Mouse (Mus musculus): ENCODE results near the gene Dpyd. TPM values are rescaled to one million over a fixed set of nuclear protein-coding genes. Genes with fewer than 3 reads are reported as not detected.

Dpyd gene
- polyA plus RNA-seq, 1 experiment from 2014 or later, result 3.6 TPM

DNA sequence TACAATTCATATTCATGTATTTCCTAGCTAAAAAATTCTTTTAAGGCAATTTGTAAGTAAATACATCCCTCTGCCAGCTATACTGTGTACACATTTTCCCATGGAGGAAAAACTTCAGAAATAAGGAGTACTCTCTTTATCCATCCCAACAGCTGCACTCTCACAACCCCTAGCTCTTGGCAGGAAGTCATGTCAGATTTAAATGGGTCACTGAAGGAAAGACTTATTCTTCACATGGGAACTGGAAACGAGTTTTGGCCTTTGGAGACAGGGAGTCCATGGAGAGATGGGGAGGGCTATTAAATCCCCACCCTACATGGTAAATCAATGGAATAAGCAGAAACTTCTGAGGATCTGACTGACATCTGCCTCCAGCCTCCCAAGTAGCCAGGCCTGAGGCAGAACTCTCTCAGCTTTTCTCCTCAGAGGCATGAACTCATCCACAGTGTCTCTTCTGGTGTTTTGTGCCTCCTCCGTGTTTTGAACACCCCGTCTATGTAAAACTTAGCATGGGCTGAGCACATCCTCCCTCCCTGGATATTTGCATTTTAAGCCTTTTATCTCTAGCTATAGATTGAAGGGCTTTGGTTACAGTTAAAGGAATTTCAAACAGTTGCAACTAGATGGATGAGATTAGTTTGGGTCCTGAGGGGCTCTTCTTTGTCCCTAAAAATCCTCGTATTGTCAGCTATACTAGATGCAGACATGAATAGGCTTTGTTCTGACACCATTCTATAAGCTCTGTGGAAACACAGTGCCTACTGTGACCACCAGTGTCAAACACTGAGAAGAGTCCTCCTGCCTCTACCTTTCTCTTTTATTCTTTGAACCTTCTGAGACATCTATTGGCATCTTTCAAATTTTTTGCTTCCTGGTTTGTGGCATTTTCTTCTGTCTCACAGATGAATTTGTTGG, 288.9 kb downstream of the Dpyd start:
- no peaks in the 10 kb centered on the region for H3K4me1 ChIP-seq (ENCODE audit: control insufficient read depth, insufficient read depth, low read length)
- H3K27ac ChIP-seq (ENCODE audit: low read depth, low read length), result no peak overlapping the region
- H3K9ac ChIP-seq (ENCODE audit: low read depth, low read length), result no peak overlapping the region
- no peaks in the 10 kb centered on the region for H3K9me3 ChIP-seq (ENCODE audit: control insufficient read depth, low read length)
- no peak overlapping the region for H3K4me3 ChIP-seq (ENCODE audit: low read length)
- no peak overlapping the region for H3K4me2 ChIP-seq (replicated peaks; ENCODE audit: low read depth, low read length)
- no peak for ATAC-seq (ENCODE audit: low FRiP score, low TSS enrichment)
- H3K27me3 ChIP-seq (ENCODE audit: control insufficient read depth, insufficient read depth, low read length), result no peaks in the 10 kb centered on the region
- WGBS, result 43% methylated on average over 4 of the region's 4 CpGs
- no peaks in the 10 kb centered on the region for H3K36me3 ChIP-seq (ENCODE audit: control insufficient read depth, insufficient read depth, low read length)

DNA sequence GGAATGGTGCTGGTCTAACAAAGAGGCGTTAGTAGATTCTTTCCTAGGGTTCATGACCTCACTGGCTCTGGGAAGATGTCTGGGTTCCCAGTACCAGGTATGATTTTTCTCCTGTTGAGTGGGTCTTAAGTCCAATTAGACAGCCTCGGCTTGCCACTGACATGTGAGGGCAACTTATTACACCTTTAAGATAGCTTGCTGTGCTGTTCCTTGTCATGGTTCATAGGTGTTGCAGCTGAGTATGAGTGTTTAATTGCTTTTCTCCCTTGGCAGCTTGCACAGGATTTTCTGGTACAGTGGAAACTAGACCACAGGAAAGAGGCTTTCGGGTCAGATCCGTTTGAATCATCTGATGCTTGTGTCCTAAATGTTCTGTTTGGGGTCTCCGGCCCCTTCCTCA, 290.8 kb downstream of the Dpyd start:
- Histone ChIP-seq H3K9ac (ENCODE audit: low read depth, low read length) (no peak overlapping the region), H3K27ac (ENCODE audit: low read depth, low read length) (no peak overlapping the region), H3K4me2 (replicated peaks; ENCODE audit: low read depth, low read length) (no peak overlapping the region), H3K9me3 (ENCODE audit: control insufficient read depth, low read length) (no peaks in the 10 kb centered on the region), H3K36me3 (ENCODE audit: control insufficient read depth, insufficient read depth, low read length) (no peaks in the 10 kb centered on the region), H3K27me3 (ENCODE audit: control insufficient read depth, insufficient read depth, low read length) (no peaks in the 10 kb centered on the region), H3K4me1 (ENCODE audit: control insufficient read depth, insufficient read depth, low read length) (no peaks in the 10 kb centered on the region), H3K4me3 (ENCODE audit: low read length) (no peak overlapping the region)
- no peak for ATAC-seq (ENCODE audit: low FRiP score, low TSS enrichment)
- 88% methylated on average over 5 of the region's 5 CpGs for WGBS

DNA sequence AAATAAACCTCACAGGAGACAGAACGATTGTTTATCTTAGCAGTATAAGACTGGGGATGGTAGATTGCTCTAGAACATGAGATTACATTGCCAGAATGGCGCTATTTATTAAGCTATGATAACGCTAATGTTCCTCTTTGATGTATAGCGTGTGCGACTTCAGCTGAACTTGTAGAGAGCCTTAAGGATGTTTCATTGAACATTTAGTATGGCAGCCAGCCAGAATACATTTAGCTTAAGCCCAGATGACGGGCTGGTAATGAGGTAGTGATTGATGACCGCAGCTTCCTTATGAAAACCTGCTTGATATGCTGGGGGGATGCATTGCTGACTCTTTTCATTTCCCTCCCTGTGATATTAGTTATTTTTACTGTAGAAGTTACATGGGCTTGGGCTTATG, 293.5 kb downstream of the Dpyd start:
- Histone ChIP-seq H3K4me2 (replicated peaks; ENCODE audit: low read depth, low read length) (no peak overlapping the region), H3K4me1 (ENCODE audit: control insufficient read depth, insufficient read depth, low read length) (no peaks in the 10 kb centered on the region), H3K4me3 (ENCODE audit: low read length) (no peak overlapping the region), H3K9ac (ENCODE audit: low read depth, low read length) (no peak overlapping the region), H3K9me3 (ENCODE audit: control insufficient read depth, low read length) (no peaks in the 10 kb centered on the region), H3K27me3 (ENCODE audit: control insufficient read depth, insufficient read depth, low read length) (no peaks in the 10 kb centered on the region), H3K27ac (ENCODE audit: low read depth, low read length) (no peak overlapping the region), H3K36me3 (ENCODE audit: control insufficient read depth, insufficient read depth, low read length) (no peaks in the 10 kb centered on the region)
- peak; percentile 76 for ATAC-seq (ENCODE audit: low FRiP score, low TSS enrichment)
- WGBS, result 46% methylated on average over 7 of the region's 7 CpGs

DNA sequence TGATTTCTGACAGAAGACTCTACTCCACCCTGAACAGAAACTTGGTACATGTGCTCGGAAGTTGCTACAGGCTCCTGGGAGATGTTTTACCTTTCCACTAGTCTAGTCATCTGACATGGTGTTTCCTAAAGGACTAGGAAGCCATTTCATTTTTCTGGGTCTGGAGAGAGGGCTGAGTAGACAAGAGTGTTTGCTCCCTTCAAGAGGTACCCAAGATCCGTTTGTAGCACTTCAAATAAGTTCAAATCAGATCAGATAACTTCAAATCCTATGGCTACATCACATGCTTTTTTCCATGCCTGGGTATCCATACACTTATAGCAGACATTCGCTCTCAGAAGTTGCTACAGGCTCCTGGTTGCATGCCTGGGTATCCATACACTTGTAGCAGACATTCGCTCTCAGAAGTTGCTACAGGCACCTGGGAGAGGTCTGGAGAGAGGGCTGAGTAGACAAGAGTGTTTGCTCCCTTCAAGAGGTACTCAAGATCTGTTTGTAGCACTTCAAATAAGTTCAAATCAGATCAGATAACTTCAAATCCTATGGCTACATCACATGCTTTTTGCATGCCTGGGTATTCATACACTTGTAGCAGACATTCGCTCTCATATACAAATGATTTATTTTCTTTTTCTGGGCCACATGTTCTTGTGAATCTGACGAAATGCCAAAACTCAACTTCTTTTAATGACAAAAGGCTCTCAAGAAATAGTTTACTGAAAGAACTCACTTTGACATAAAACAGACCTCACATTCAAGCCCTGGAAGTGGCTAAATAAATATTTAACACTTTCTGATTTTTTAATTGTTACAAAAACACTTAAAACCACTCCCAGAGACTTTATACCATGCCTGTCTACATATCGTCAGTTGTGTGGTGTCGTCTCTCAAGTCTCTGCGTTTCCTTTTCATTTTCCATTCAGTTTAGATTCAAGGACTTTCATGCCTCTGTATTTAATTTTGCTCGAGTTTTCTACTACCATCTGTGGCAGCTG, 307.5 kb downstream of the Dpyd start:
- no peak overlapping the region for H3K4me2 ChIP-seq (replicated peaks; ENCODE audit: low read depth, low read length)
- no peaks in the 10 kb centered on the region for H3K4me1 ChIP-seq (ENCODE audit: control insufficient read depth, insufficient read depth, low read length)
- ATAC-seq (ENCODE audit: low FRiP score, low TSS enrichment), result no peak
- no peak overlapping the region for H3K4me3 ChIP-seq (ENCODE audit: low read length)
- no peak overlapping the region for H3K9ac ChIP-seq (ENCODE audit: low read depth, low read length)
- H3K27me3 ChIP-seq (ENCODE audit: control insufficient read depth, insufficient read depth, low read length), result no peaks in the 10 kb centered on the region
- H3K36me3 ChIP-seq (ENCODE audit: control insufficient read depth, insufficient read depth, low read length), result no peaks in the 10 kb centered on the region
- no peaks in the 10 kb centered on the region for H3K9me3 ChIP-seq (ENCODE audit: control insufficient read depth, low read length)
- 74% methylated on average over 10 of the region's 10 CpGs for WGBS
- no peak overlapping the region for H3K27ac ChIP-seq (ENCODE audit: low read depth, low read length)

DNA sequence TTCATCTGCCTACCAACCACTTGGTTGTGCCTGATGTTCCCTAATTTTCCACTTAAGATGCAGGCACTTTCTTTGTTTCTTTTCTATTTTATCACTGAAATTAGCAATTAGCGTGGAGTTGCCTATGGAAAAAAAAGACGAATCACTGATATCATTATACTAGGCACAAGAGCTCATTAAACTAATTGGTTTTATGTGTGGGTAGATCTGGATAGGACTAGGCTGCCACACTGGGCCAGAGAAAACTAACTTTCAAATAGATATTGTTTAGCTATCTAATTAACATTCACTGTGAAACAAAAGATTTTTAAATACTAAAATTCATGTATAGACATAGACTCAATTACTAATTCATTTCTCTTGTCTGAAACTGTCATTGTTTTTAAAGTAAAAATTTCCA, 313.9 kb downstream of the Dpyd start:
- ATAC-seq (ENCODE audit: low FRiP score, low TSS enrichment), result no peak
- no peak overlapping the region for H3K27ac ChIP-seq (ENCODE audit: low read depth, low read length)
- H3K4me2 ChIP-seq (replicated peaks; ENCODE audit: low read depth, low read length), result no peak overlapping the region
- no peak overlapping the region for H3K9ac ChIP-seq (ENCODE audit: low read depth, low read length)
- no peak overlapping the region for H3K4me3 ChIP-seq (ENCODE audit: low read length)
- H3K36me3 ChIP-seq (ENCODE audit: control insufficient read depth, insufficient read depth, low read length), result no peaks in the 10 kb centered on the region
- 86% methylated on average over 2 of the region's 2 CpGs for WGBS
- H3K27me3 ChIP-seq (ENCODE audit: control insufficient read depth, insufficient read depth, low read length), result no peaks in the 10 kb centered on the region
- H3K9me3 ChIP-seq (ENCODE audit: control insufficient read depth, low read length), result no peaks in the 10 kb centered on the region
- no peaks in the 10 kb centered on the region for H3K4me1 ChIP-seq (ENCODE audit: control insufficient read depth, insufficient read depth, low read length)

DNA sequence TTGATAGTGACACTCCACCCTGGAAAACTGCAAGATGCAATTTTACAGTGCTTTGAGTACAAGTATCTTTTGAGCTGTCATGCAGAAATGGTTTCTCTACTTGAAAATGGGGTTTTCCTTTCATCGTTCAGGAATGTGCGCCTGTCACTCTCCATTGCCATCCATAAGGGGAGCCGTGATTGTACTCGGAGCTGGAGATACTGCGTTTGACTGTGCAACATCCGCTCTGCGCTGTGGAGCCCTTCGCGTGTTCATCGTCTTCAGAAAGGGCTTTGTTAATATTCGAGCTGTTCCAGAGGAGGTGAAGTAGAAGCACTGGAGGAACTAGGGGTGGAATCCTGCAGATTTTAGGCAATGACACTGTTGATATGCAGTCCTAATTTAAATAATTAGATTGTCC, 337.1 kb downstream of the Dpyd start:
- no peak overlapping the region for H3K9ac ChIP-seq (ENCODE audit: low read depth, low read length)
- H3K27ac ChIP-seq (ENCODE audit: low read depth, low read length), result no peak overlapping the region
- 87% methylated on average over 11 of the region's 11 CpGs for WGBS
- H3K4me3 ChIP-seq (ENCODE audit: low read length), result no peak overlapping the region
- no peaks in the 10 kb centered on the region for H3K27me3 ChIP-seq (ENCODE audit: control insufficient read depth, insufficient read depth, low read length)
- no peak for ATAC-seq (ENCODE audit: low FRiP score, low TSS enrichment)
- H3K36me3 ChIP-seq (ENCODE audit: control insufficient read depth, insufficient read depth, low read length), result no peaks in the 10 kb centered on the region
- no peaks in the 10 kb centered on the region for H3K9me3 ChIP-seq (ENCODE audit: control insufficient read depth, low read length)
- H3K4me2 ChIP-seq (replicated peaks; ENCODE audit: low read depth, low read length), result no peak overlapping the region
- no peaks in the 10 kb centered on the region for H3K4me1 ChIP-seq (ENCODE audit: control insufficient read depth, insufficient read depth, low read length)

DNA sequence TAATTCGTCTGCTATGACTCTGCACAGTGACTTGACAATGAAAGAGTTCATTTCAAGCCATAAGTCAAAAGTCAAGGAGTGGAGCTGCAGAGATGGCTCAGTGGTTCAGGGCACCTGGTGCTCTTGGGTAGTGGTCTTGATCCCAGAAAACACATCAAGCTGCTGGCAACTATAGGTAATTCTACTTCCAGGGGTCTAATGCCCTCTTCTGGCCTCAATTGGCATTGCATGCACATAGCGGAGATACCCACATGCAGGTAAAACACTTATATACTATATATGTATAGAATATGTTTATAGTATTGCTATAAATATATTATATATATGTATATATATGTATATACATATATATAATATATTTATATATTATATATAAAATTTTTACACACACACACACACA, 429.4 kb downstream of the Dpyd start:
- H3K27me3 ChIP-seq (ENCODE audit: control insufficient read depth, insufficient read depth, low read length), result no peaks in the 10 kb centered on the region
- no peak overlapping the region for H3K9ac ChIP-seq (ENCODE audit: low read depth, low read length)
- H3K4me1 ChIP-seq (ENCODE audit: control insufficient read depth, insufficient read depth, low read length), result no peaks in the 10 kb centered on the region
- H3K4me2 ChIP-seq (replicated peaks; ENCODE audit: low read depth, low read length), result no peak overlapping the region
- ATAC-seq (ENCODE audit: low FRiP score, low TSS enrichment), result no peak
- no peaks in the 10 kb centered on the region for H3K9me3 ChIP-seq (ENCODE audit: control insufficient read depth, low read length)
- 97% methylated on average over 2 of the region's 2 CpGs for WGBS
- H3K36me3 ChIP-seq (ENCODE audit: control insufficient read depth, insufficient read depth, low read length), result no peaks in the 10 kb centered on the region
- H3K27ac ChIP-seq (ENCODE audit: low read depth, low read length), result no peak overlapping the region
- no peak overlapping the region for H3K4me3 ChIP-seq (ENCODE audit: low read length)

DNA sequence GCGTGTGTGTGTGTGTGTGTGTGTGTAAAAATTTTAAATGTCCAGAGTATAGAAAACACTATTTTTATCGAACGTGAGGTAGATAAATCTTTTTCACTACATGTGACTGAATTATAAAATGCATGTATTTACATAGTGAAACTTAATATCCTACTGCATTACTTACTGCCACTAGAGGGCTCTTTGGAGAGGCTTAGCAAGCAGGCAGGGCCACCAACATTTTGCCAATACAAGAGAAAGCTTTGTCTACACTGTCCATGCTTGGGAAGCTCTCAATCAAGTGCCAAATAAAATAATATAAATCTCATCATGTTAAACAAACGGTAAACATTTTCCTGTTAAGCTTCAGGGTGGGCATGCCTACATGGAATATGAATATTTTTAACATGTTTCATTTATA, 429.9 kb downstream of the Dpyd start:
- ATAC-seq (ENCODE audit: low FRiP score, low TSS enrichment), result no peak
- no peaks in the 10 kb centered on the region for H3K27me3 ChIP-seq (ENCODE audit: control insufficient read depth, insufficient read depth, low read length)
- H3K4me3 ChIP-seq (ENCODE audit: low read length), result no peak overlapping the region
- no peaks in the 10 kb centered on the region for H3K36me3 ChIP-seq (ENCODE audit: control insufficient read depth, insufficient read depth, low read length)
- 78% methylated on average over 4 of the region's 4 CpGs for WGBS
- no peak overlapping the region for H3K4me2 ChIP-seq (replicated peaks; ENCODE audit: low read depth, low read length)
- no peaks in the 10 kb centered on the region for H3K4me1 ChIP-seq (ENCODE audit: control insufficient read depth, insufficient read depth, low read length)
- no peaks in the 10 kb centered on the region for H3K9me3 ChIP-seq (ENCODE audit: control insufficient read depth, low read length)
- no peak overlapping the region for H3K27ac ChIP-seq (ENCODE audit: low read depth, low read length)
- H3K9ac ChIP-seq (ENCODE audit: low read depth, low read length), result no peak overlapping the region

DNA sequence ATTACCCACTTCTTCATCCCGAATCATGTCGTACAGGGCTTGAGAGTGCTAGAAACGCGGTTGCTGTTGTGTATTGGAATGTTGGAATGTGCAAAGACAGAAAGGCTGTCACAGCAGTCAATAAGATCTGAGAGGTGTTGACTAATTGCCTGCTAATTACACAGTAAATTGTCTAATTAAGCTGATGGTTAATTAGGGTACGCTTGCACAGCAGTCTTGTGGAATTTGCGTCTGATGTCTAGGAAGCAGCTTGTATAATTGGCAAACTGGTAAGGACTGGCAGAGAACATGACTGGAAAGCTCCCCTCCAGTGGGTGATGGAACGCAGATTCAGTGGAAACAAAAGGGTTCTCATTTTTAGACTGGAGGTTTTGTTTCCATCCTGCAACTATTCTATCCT, 459.3 kb downstream of the Dpyd start:
- H3K9ac ChIP-seq (ENCODE audit: low read depth, low read length), result no peak overlapping the region
- no peak overlapping the region for H3K4me3 ChIP-seq (ENCODE audit: low read length)
- H3K27ac ChIP-seq (ENCODE audit: low read depth, low read length), result no peak overlapping the region
- no peaks in the 10 kb centered on the region for H3K36me3 ChIP-seq (ENCODE audit: control insufficient read depth, insufficient read depth, low read length)
- no peaks in the 10 kb centered on the region for H3K9me3 ChIP-seq (ENCODE audit: control insufficient read depth, low read length)
- no peaks in the 10 kb centered on the region for H3K27me3 ChIP-seq (ENCODE audit: control insufficient read depth, insufficient read depth, low read length)
- ATAC-seq (ENCODE audit: low FRiP score, low TSS enrichment), result no peak
- no peak overlapping the region for H3K4me2 ChIP-seq (replicated peaks; ENCODE audit: low read depth, low read length)
- H3K4me1 ChIP-seq (ENCODE audit: control insufficient read depth, insufficient read depth, low read length), result no peaks in the 10 kb centered on the region
- 76% methylated on average over 7 of the region's 7 CpGs for WGBS
